Mouse (Mus musculus): ENCODE data around the gene Nrbp1. TPM values are rescaled to one million over a fixed set of nuclear protein-coding genes. Genes with fewer than 3 reads are reported as not detected.
"Not testable (repeated sequence)": the region's sequence is repeated elsewhere in the genome, so short reads cannot be mapped to it uniquely, and the experiment has no call there.

Nrbp1 gene
- polyA plus RNA-seq, 1 experiment from 2014 or later = 165 TPM

DNA sequence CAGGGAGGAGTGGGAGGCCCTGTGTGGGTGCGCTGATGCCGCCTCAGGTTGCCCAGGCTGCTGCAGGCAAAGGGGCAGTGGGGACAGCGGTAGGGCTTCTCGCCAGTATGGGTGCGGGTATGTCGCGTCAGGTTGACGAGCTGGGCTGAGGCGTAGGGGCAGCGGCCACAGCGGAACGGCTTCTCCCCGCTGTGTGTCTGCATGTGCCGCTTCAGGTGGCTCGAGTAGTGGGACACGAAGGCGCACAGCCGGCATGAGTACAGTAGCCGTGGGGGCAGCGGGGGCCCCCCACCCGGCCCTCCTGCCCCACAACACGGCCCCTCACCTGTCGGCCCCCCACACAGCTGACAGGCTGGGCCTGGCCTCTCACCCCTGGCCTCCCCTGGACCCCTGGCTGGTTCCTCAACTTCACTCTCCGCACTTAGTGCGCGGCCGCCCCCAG, 40.3 kb upstream of the Nrbp1 start:
- Histone ChIP-seq H3K4me3 (ENCODE audit: low read depth, low read length) (peak overlapping the region; percentile 83; the same call in 1 of the 2 replicates), H3K27me3 (ENCODE audit: insufficient read depth, low read length) (no peaks in the 10 kb centered on the region), H3K4me1 (ENCODE audit: insufficient read depth) (peaks cover 4% of the 10 kb centered on the region; the same call in 1 of the 2 replicates), H3K36me3 (ENCODE audit: insufficient read depth) (peaks cover 84% of the 10 kb centered on the region), H3K4me2 (peak overlapping the region; percentile 90; the same call in 1 of the 2 replicates), H3K9ac (peak overlapping the region; percentile 83; the same call in 1 of the 2 replicates), H3K27ac (ENCODE audit: low read depth) (no peak overlapping the region), H3K9me3 (ENCODE audit: low read depth, low read length) (peaks cover 6% of the 10 kb centered on the region; the same call in 1 of the 2 replicates)
- TF ChIP-seq CTCF (IDR thresholded peaks at IDR 0.05; ENCODE audit: low read depth) = no peak
- DNase-seq = no peak
- 86% methylated on average over 27 of the region's 27 CpGs for WGBS
- ATAC-seq (ENCODE audit: insufficient read depth) = no peak

DNA sequence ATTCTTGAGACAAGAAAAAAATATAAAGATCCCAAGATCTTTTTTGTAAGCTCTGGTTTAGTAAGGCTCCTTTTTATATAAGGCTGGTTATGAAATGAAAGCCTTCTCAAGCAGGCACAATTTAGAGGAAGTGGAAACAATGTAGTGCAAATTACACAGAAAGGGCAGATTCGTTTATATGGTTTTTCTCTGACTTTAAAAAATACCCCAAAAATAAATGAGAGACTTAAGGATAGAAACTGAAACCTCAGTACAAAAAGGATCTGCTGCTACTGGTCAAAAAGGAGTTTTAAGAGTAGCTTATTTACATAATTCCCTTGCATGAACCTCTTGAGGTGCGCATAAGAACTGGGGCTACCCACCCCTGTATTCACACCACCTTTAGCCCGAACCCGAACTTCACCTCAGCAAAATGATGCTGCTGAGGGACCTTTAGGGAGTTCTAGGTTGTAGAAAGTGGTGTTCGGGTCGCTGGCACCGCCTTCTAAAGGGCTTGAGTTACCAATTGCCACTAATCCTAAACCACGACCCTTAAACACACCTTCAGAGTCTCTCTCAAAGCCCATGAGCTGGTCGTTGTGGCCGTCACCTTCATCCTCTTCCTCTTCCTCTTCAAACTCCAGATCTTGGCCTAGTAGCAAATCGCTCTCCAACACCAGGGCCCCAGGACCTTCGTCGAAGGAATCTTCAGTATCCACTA, 39.5 kb upstream of the Nrbp1 start:
- peaks cover 6% of the 10 kb centered on the region; the same call in 1 of the 2 replicates for H3K9me3 ChIP-seq (ENCODE audit: low read depth, low read length)
- H3K36me3 ChIP-seq (ENCODE audit: insufficient read depth) = peaks cover 84% of the 10 kb centered on the region
- H3K9ac ChIP-seq = peak overlapping the region; percentile 83
- H3K27ac ChIP-seq (ENCODE audit: low read depth) = peak overlapping the region; percentile 65; the same call in 1 of the 2 replicates
- WGBS = 18% methylated on average over 13 of the region's 13 CpGs
- ATAC-seq (ENCODE audit: insufficient read depth) (no peak), DNase-seq (no peak)
- TF ChIP-seq CTCF (IDR thresholded peaks at IDR 0.05; ENCODE audit: low read depth) = no peak
- H3K27me3 ChIP-seq (ENCODE audit: insufficient read depth, low read length) = no peaks in the 10 kb centered on the region
- H3K4me1 ChIP-seq (ENCODE audit: insufficient read depth) = peaks cover 4% of the 10 kb centered on the region; the same call in 1 of the 2 replicates
- peak overlapping the region; percentile 90 for H3K4me2 ChIP-seq
- H3K4me3 ChIP-seq (ENCODE audit: low read depth, low read length) = peak overlapping the region; percentile 83

DNA sequence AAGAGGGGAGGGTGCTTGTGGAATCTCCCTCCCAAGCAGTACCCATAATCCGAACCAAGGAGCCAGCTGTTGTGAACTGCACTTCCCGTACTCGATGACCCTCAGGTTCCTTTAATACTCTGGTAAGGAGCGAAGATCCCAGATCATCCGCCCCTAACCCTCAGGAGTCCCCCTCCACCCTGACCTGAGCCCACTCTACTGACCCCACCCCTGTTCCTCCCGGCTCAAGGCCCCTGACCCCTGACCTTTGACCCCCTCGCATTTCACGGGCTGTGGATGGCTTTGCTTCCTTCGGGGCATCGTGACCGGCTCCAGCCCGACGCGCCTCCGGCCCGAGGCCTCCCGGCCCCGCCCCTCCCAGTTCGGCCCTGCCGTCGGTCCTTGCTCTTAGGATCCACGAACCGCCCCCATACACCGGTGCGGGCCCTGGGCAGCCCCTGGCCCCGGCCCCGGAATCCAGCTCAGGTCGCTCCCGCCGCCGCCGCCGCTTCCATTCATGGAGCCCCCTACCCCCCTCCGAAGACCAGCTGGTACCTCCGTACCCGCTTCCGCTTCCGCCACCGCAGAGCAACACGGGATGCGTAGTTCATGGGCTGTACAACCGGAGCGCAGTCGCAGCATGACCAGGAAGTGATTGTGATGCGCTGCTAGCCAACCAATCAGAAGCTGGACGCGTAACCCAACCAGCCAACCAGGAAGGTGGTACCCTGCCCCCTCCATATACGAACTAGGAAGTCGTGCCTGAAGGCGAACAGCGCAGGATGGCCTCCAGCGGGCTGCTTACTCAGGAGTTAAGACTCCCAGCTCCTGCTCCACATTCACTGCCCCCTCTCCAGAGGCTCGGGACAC, 38.7 kb upstream of the Nrbp1 start, which contains the start of gene Zfp513:
Gene Zfp513 (minus strand): TSS at position 562 of the 849 bp plus-strand sequence.
- H3K4me2 ChIP-seq = peak within 1 kb of the TSS; percentile 90
- peak within 1 kb of the TSS; percentile 83 for H3K9ac ChIP-seq
- peaks cover 83% of the 10 kb centered on the region for H3K36me3 ChIP-seq (ENCODE audit: insufficient read depth)
- peaks cover 6% of the 10 kb centered on the region; the same call in 1 of the 2 replicates for H3K9me3 ChIP-seq (ENCODE audit: low read depth, low read length)
- DNase-seq (peak; percentile 98), ATAC-seq (ENCODE audit: insufficient read depth) (peak; percentile 98)
- peak within 1 kb of the TSS; percentile 65 for H3K27ac ChIP-seq (ENCODE audit: low read depth)
- H3K4me3 ChIP-seq (ENCODE audit: low read depth, low read length) = peak within 1 kb of the TSS; percentile 83
- H3K27me3 ChIP-seq (ENCODE audit: insufficient read depth, low read length) = no peaks in the 10 kb centered on the region
- peaks cover 4% of the 10 kb centered on the region; the same call in 1 of the 2 replicates for H3K4me1 ChIP-seq (ENCODE audit: insufficient read depth)
- under 1% methylated on average over 53 of the region's 53 CpGs for WGBS
- TF ChIP-seq CTCF (IDR thresholded peaks at IDR 0.05; ENCODE audit: low read depth) = no peak

DNA sequence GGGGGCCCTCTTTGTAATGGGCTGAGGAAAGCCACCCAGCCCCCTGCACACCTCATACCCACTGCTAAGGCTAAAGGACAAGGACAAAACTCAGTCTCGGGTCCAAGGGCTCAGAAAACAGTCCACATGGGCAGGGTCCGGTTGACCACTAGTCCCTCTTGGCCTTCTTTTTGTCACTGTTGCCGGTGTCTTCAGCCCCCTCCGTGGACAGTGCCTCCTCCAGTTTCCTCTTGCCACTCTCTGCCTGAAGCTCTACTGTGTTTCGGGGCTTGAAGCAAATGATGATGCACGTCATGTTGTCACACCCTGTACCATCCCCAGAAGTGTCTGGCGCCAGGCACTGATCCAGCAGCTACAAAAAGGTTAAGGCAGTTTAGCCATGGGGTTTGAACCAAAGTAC, 37.7 kb upstream of the Nrbp1 start:
- Histone ChIP-seq H3K9ac (peak overlapping the region; percentile 42), H3K4me2 (peak overlapping the region; percentile 63), H3K9me3 (ENCODE audit: low read depth, low read length) (peaks cover 6% of the 10 kb centered on the region; the same call in 1 of the 2 replicates), H3K36me3 (ENCODE audit: insufficient read depth) (peaks cover 82% of the 10 kb centered on the region), H3K4me1 (ENCODE audit: insufficient read depth) (peaks cover 4% of the 10 kb centered on the region; the same call in 1 of the 2 replicates), H3K27ac (ENCODE audit: low read depth) (peak overlapping the region; percentile 55), H3K4me3 (ENCODE audit: low read depth, low read length) (peak overlapping the region; percentile 83), H3K27me3 (ENCODE audit: insufficient read depth, low read length) (no peaks in the 10 kb centered on the region)
- 84% methylated on average over 7 of the region's 7 CpGs for WGBS
- no peak for TF ChIP-seq CTCF (IDR thresholded peaks at IDR 0.05; ENCODE audit: low read depth)
- no peak for DNase-seq
- ATAC-seq (ENCODE audit: insufficient read depth) = no peak

DNA sequence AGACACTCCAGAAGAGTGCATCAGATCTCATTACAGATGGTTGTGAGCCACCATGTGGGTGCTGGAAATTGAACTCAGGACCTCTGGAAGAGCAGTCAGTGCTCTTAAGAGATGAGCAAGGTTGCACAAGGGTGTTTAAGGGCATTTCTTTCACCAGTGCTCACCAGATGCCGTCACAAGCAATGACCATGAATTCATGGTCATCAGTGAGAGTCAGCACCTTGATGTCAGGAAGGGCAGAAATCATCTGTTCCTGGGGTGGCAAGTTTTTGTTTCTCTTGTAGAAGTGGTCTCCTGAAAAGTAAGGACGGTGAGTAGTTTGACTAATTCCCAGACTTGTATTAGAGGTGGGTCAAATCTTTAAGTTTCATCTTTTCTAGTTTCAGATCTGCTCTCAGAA, 36.8 kb upstream of the Nrbp1 start:
- H3K4me1 ChIP-seq (ENCODE audit: insufficient read depth) = peaks cover 4% of the 10 kb centered on the region; the same call in 1 of the 2 replicates
- H3K27ac ChIP-seq (ENCODE audit: low read depth) = no peak overlapping the region
- peaks cover 82% of the 10 kb centered on the region for H3K36me3 ChIP-seq (ENCODE audit: insufficient read depth)

DNA sequence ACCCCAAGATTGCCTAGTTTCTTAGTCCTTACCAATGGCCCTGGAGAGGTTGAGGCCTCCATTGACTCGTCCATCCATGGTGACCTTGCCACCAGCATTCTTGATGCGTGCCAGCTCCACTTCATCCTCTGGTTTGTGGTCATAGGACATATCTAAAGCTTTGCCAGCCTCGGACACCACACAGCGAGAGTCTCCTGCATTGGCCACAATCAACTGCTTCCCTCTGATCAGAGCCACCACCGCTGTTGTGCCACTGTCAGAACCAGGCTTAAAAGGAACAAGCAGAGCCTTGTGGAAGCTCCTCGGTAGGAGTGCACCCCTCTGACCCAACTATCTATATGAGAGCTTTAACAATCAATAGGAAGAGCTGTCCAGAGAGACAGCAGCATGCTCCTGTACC, 36.2 kb upstream of the Nrbp1 start:
- Histone ChIP-seq H3K27ac (ENCODE audit: low read depth) (no peak overlapping the region), H3K4me2 (no peak overlapping the region), H3K9ac (no peak overlapping the region), H3K9me3 (ENCODE audit: low read depth, low read length) (peaks cover 6% of the 10 kb centered on the region; the same call in 1 of the 2 replicates), H3K4me1 (ENCODE audit: insufficient read depth) (peaks cover 4% of the 10 kb centered on the region; the same call in 1 of the 2 replicates), H3K36me3 (ENCODE audit: insufficient read depth) (peaks cover 76% of the 10 kb centered on the region), H3K4me3 (ENCODE audit: low read depth, low read length) (no peak overlapping the region), H3K27me3 (ENCODE audit: insufficient read depth, low read length) (no peaks in the 10 kb centered on the region)
- 96% methylated on average over 6 of the region's 6 CpGs for WGBS
- ATAC-seq (ENCODE audit: insufficient read depth) = no peak
- no peak for TF ChIP-seq CTCF (IDR thresholded peaks at IDR 0.05; ENCODE audit: low read depth)
- DNase-seq = no peak

More for the DNA sequence above, 36.8 kb upstream of the Nrbp1 start:
- no peak overlapping the region for H3K4me2 ChIP-seq
- no peaks in the 10 kb centered on the region for H3K27me3 ChIP-seq (ENCODE audit: insufficient read depth, low read length)
- no peak for ATAC-seq (ENCODE audit: insufficient read depth)
- no peak for TF ChIP-seq CTCF (IDR thresholded peaks at IDR 0.05; ENCODE audit: low read depth)
- 88% methylated on average over 2 of the region's 2 CpGs for WGBS
- peaks cover 6% of the 10 kb centered on the region; the same call in 1 of the 2 replicates for H3K9me3 ChIP-seq (ENCODE audit: low read depth, low read length)
- DNase-seq = no peak
- H3K4me3 ChIP-seq (ENCODE audit: low read depth, low read length) = no peak overlapping the region
- H3K9ac ChIP-seq = no peak overlapping the region

DNA sequence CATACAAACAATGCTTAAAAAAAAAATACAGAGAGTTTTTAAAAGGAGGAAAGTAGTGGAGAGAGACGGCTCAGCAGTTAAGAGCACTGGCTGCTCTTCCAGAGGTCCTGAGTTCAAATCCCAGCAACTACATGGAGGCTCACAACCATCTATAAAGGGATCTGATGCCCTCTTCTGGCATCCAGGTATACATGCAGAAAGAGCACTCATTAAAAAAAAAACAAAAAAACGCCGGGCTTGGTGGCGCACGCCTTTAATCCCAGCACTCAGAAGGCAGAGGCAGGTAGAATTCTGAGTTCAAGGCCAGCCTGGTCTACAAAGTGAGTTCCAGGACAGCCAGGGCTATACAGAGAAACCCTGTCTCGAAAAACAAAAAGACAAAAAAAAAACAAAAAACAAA, 24.1 kb upstream of the Nrbp1 start:
- H3K4me2 ChIP-seq; H3K4me1 ChIP-seq (ENCODE audit: insufficient read depth); DNase-seq; H3K36me3 ChIP-seq (ENCODE audit: insufficient read depth); H3K4me3 ChIP-seq (ENCODE audit: low read depth, low read length); H3K27me3 ChIP-seq (ENCODE audit: insufficient read depth, low read length); H3K9ac ChIP-seq; H3K27ac ChIP-seq (ENCODE audit: low read depth); ATAC-seq (ENCODE audit: insufficient read depth); H3K9me3 ChIP-seq (ENCODE audit: low read depth, low read length): not testable (repeated sequence)
- WGBS = 91% methylated on average over 6 of the region's 6 CpGs
